Mouse (Mus musculus) testis, adult 2 months (tissue): ENCODE results near the gene 1110017D15Rik. TPM values are rescaled to one million over a fixed set of nuclear protein-coding genes. Genes with fewer than 3 reads are reported as not detected.

Source experiments
- H3K27ac ChIP-seq: fragments of 200-500 bp; 2 replicates; pipeline ENCODE4 v1.5.1; 2012; ENCODE audit warnings: low read depth, low read length; ENCODE audit not compliant: control insufficient read depth, insufficient read depth
- H3K27me3 ChIP-seq: fragments of 200-500 bp; 2 replicates; pipeline ENCODE4 v1.6.1; 2012; ENCODE audit warnings: mild to moderate bottlenecking, low read length, moderate library complexity; ENCODE audit not compliant: control insufficient read depth, insufficient read depth
- H3K36me3 ChIP-seq: fragments of 200-500 bp; 2 replicates; pipeline ENCODE4 v1.6.1; 2012; ENCODE audit warnings: mild to moderate bottlenecking, low read length; ENCODE audit not compliant: control insufficient read depth, insufficient read depth
- H3K4me1 ChIP-seq: fragments of 200-500 bp; 2 replicates; pipeline ENCODE4 v1.6.1; 2012; ENCODE audit warnings: low read length; ENCODE audit not compliant: control insufficient read depth, insufficient read depth
- H3K4me3 ChIP-seq: fragments of 200-500 bp; 2 replicates; pipeline ENCODE4 v1.5.1; 2012; ENCODE audit warnings: low read depth, mild to moderate bottlenecking, low read length, moderate library complexity, mixed read lengths; ENCODE audit not compliant: control insufficient read depth
- CTCF ChIP-seq: fragments of 200-500 bp; IDR thresholded peaks from 2 replicates; pipeline ENCODE4 v1.5.1; 2012; ENCODE audit warnings: low read depth, mild to moderate bottlenecking, inconsistent platforms, low read length, moderate library complexity; ENCODE audit not compliant: control insufficient read depth, insufficient read depth, insufficient replicate concordance
- POLR2A ChIP-seq: fragments of 200-500 bp; IDR thresholded peaks from 2 replicates; pipeline ENCODE4 v1.6.1; 2012; ENCODE audit warnings: low read depth, mild to moderate bottlenecking, inconsistent platforms, low read length, moderate library complexity; ENCODE audit not compliant: control insufficient read depth
- polyA plus RNA-seq: library from polyadenylated mRNA; depleted of rRNA; stranded (reverse); fragments of >200 nt; gene quantifications from 2 replicates; pipeline ENCODE4 v1.2.3, GENCODE M21; 2012

Gene 1110017D15Rik
- polyA plus RNA-seq, 1 experiment = 1,062 TPM

GRCm38 (mm10) chr4:41502986-41503412 lies 14.1 kb downstream of the 1110017D15Rik start, which contains the start of gene AI464131:
Gene AI464131, minus strand, starts transcription at chr4:41503076.
- H3K27ac ChIP-seq = no peak within 1 kb of the TSS
- H3K36me3 ChIP-seq = no peaks in the 10 kb centered on the region
- H3K27me3 ChIP-seq = no peaks in the 10 kb centered on the region
- peaks cover 57% of the 10 kb centered on the region for H3K4me1 ChIP-seq
- no peak for TF ChIP-seq POLR2A
- no peak for TF ChIP-seq CTCF
- H3K4me3 ChIP-seq = peak within 1 kb of the TSS; percentile 63

- TF ChIP-seq POLR2A (no peak), CTCF (no peak)
- no peaks in the 10 kb centered on the region for H3K27me3 ChIP-seq
- no peaks in the 10 kb centered on the region for H3K36me3 ChIP-seq
- H3K4me3 ChIP-seq = peak overlapping the region; percentile 63
- no peak overlapping the region for H3K27ac ChIP-seq
- peaks cover 58% of the 10 kb centered on the region for H3K4me1 ChIP-seq
Measured at GRCm38 (mm10) chr4:41502171-41502940, 14.8 kb downstream of the 1110017D15Rik start.

GRCm38 (mm10) chr4:41500787-41501186 lies 16.3 kb downstream of the 1110017D15Rik start:
- no peaks in the 10 kb centered on the region; the same call in 1 of the 2 replicates for H3K36me3 ChIP-seq
- H3K4me3 ChIP-seq = peak overlapping the region; percentile 40
- peaks cover 48% of the 10 kb centered on the region for H3K4me1 ChIP-seq
- no peaks in the 10 kb centered on the region for H3K27me3 ChIP-seq
- no peak for TF ChIP-seq POLR2A
- no peak for TF ChIP-seq CTCF
- H3K27ac ChIP-seq = no peak overlapping the region

GRCm38 (mm10) chr4:41499619-41500018 lies 17.5 kb downstream of the 1110017D15Rik start:
- TF ChIP-seq POLR2A (no peak), CTCF (no peak)
- H3K4me1 ChIP-seq = peaks cover 41% of the 10 kb centered on the region
- no peaks in the 10 kb centered on the region; the same call in 1 of the 2 replicates for H3K36me3 ChIP-seq
- H3K27me3 ChIP-seq = no peaks in the 10 kb centered on the region
- no peak overlapping the region for H3K27ac ChIP-seq
- peak overlapping the region; percentile 85 for H3K4me3 ChIP-seq

GRCm38 (mm10) chr4:41498921-41499391 lies 18.2 kb downstream of the 1110017D15Rik start:
- TF ChIP-seq POLR2A (no peak), CTCF (no peak)
- 0 out of 2 replicates have a peak overlapping the region, but pooled peaks have one; percentile 8 for H3K27ac ChIP-seq
- no peaks in the 10 kb centered on the region; the same call in 1 of the 2 replicates for H3K36me3 ChIP-seq

GRCm38 (mm10) chr4:41497995-41498845 lies 18.9 kb downstream of the 1110017D15Rik start:
- Histone ChIP-seq H3K4me3 (peak overlapping the region; percentile 85), H3K27me3 (no peaks in the 10 kb centered on the region), H3K27ac (peak overlapping the region; percentile 62), H3K4me1 (peaks cover 36% of the 10 kb centered on the region), H3K36me3 (no peaks in the 10 kb centered on the region; the same call in 1 of the 2 replicates)
- TF ChIP-seq CTCF = no peak
- TF ChIP-seq POLR2A = peak; percentile 73; the same call in 1 of the 2 replicates

More at GRCm38 (mm10) chr4:41498921-41499391, 18.2 kb downstream of the 1110017D15Rik start:
- H3K4me3 ChIP-seq = peak overlapping the region; percentile 85
- H3K4me1 ChIP-seq = peaks cover 37% of the 10 kb centered on the region
- no peaks in the 10 kb centered on the region for H3K27me3 ChIP-seq

- Histone ChIP-seq H3K4me1 (peaks cover 30% of the 10 kb centered on the region), H3K4me3 (peak overlapping the region; percentile 85), H3K36me3 (no peaks in the 10 kb centered on the region; the same call in 1 of the 2 replicates), H3K27ac (peak overlapping the region; percentile 62), H3K27me3 (no peaks in the 10 kb centered on the region)
- no peak for TF ChIP-seq POLR2A
- TF ChIP-seq CTCF = no peak
Measured at GRCm38 (mm10) chr4:41497579-41497978, 19.6 kb downstream of the 1110017D15Rik start.
